Mouse (Mus musculus): ENCODE results near the gene Kcna4. TPM values are rescaled to one million over a fixed set of nuclear protein-coding genes. Genes with fewer than 3 reads are reported as not detected.

Kcna4 gene
- polyA plus RNA-seq (2014; fragmentation: Nextera tagmentation; extraction: Ambion mirVana), result 0.17 TPM in 1 of 2 replicates, not detected in the other

- WGBS, result 4% methylated on average over 24 of the region's 24 CpGs
- Histone ChIP-seq H3K4me2 (peak within 1 kb of the TSS; percentile 66), H3K9me3 (ENCODE audit: control insufficient read depth, low read length) (no peaks in the 10 kb centered on the region), H3K4me3 (ENCODE audit: low read depth, low read length) (peak within 1 kb of the TSS; percentile 32), H3K4me1 (replicated peaks; ENCODE audit: control insufficient read depth, insufficient read depth, low read length) (no peaks in the 10 kb centered on the region), H3K36me3 (ENCODE audit: control insufficient read depth, insufficient read depth, low read length) (no peaks in the 10 kb centered on the region), H3K9ac (ENCODE audit: low read depth, low read length) (no peak within 1 kb of the TSS), H3K27me3 (replicated peaks; ENCODE audit: control insufficient read depth, insufficient read depth, low read length) (peaks cover 11% of the 10 kb centered on the region), H3K27ac (ENCODE audit: low read depth, low read length) (no peak within 1 kb of the TSS)
- DNase-seq (ENCODE audit: low spot score) (peak; percentile 61), ATAC-seq (replicated peaks; ENCODE audit: low FRiP score) (peak; percentile 85)
These were observed at the start of gene Kcna4 for GRCm38 (mm10) chr2:107289990-107290696. Gene Kcna4 (plus strand): TSS chr2:107290639.

GRCm38 (mm10) chr2:107258091-107258490 is 32.3 kb upstream of the Kcna4 start:
- Histone ChIP-seq H3K36me3 (ENCODE audit: control insufficient read depth, insufficient read depth, low read length) (no peaks in the 10 kb centered on the region), H3K9me3 (ENCODE audit: control insufficient read depth, low read length) (no peaks in the 10 kb centered on the region), H3K27ac (ENCODE audit: low read depth, low read length) (no peak overlapping the region), H3K4me2 (no peak overlapping the region), H3K4me1 (replicated peaks; ENCODE audit: control insufficient read depth, insufficient read depth, low read length) (no peaks in the 10 kb centered on the region), H3K27me3 (replicated peaks; ENCODE audit: control insufficient read depth, insufficient read depth, low read length) (no peaks in the 10 kb centered on the region), H3K4me3 (ENCODE audit: low read depth, low read length) (no peak overlapping the region), H3K9ac (ENCODE audit: low read depth, low read length) (no peak overlapping the region)
- ATAC-seq (replicated peaks; ENCODE audit: low FRiP score) (no peak), DNase-seq (ENCODE audit: low spot score) (no peak)
- 69% methylated on average over 3 of the region's 3 CpGs for WGBS

- H3K27ac ChIP-seq (ENCODE audit: low read depth, low read length), result no peak overlapping the region
- H3K9ac ChIP-seq (ENCODE audit: low read depth, low read length), result no peak overlapping the region
- H3K36me3 ChIP-seq (ENCODE audit: control insufficient read depth, insufficient read depth, low read length), result no peaks in the 10 kb centered on the region
- WGBS, result 65% methylated on average over 2 of the region's 2 CpGs
- no peak for ATAC-seq (replicated peaks; ENCODE audit: low FRiP score)
- H3K4me2 ChIP-seq, result no peak overlapping the region
- no peaks in the 10 kb centered on the region for H3K27me3 ChIP-seq (replicated peaks; ENCODE audit: control insufficient read depth, insufficient read depth, low read length)
- H3K4me1 ChIP-seq (replicated peaks; ENCODE audit: control insufficient read depth, insufficient read depth, low read length), result no peaks in the 10 kb centered on the region
- H3K4me3 ChIP-seq (ENCODE audit: low read depth, low read length), result no peak overlapping the region
- H3K9me3 ChIP-seq (ENCODE audit: control insufficient read depth, low read length), result no peaks in the 10 kb centered on the region
- DNase-seq (ENCODE audit: low spot score), result no peak
These were observed 24.2 kb upstream of the Kcna4 start for GRCm38 (mm10) chr2:107266251-107266650.

DNA sequence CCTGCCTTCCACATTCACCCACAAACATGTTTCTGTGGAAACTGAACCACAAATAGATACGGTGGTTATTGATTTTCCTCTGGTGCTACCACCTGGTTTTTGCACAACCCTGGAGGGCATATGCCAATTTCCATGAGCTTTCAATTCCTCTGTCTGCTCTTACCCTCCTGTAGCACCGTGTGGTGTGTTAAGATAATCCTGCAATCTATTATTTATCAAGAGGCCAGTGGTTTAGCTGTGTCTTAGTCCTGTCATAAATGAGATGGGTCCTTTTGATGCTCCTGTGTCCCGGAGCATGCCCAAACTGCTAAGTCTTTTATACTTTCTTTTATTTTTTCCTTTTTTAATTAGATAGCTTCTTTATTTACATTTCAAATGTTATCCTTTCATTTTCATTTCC is 20.4 kb upstream of the Kcna4 start:
- no peak overlapping the region for H3K27ac ChIP-seq (ENCODE audit: low read depth, low read length)
- 68% methylated on average over 3 of the region's 3 CpGs for WGBS
- H3K4me1 ChIP-seq (replicated peaks; ENCODE audit: control insufficient read depth, insufficient read depth, low read length), result no peaks in the 10 kb centered on the region

DNA sequence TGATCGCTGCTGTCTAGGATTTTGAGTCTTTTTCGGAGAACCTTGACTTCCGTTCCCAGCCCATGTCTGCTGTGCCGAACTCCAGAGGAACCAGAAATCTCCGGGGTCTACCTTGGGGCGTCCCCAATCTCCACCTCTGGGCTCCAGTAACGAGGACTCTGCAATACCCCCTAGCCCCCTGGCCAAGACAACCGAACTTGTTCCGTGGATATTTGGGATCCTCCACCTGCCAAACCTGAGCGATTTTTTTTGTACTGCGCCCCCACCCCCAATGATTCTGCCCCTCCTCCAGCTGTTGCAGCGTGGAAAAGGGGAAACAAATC is 219 bp downstream of the Kcna4 start:
- Histone ChIP-seq H3K4me2 (peak overlapping the region; percentile 66), H3K4me1 (replicated peaks; ENCODE audit: control insufficient read depth, insufficient read depth, low read length) (no peaks in the 10 kb centered on the region), H3K9me3 (ENCODE audit: control insufficient read depth, low read length) (no peaks in the 10 kb centered on the region), H3K27ac (ENCODE audit: low read depth, low read length) (no peak overlapping the region), H3K27me3 (replicated peaks; ENCODE audit: control insufficient read depth, insufficient read depth, low read length) (peaks cover 11% of the 10 kb centered on the region), H3K9ac (ENCODE audit: low read depth, low read length) (no peak overlapping the region), H3K36me3 (ENCODE audit: control insufficient read depth, insufficient read depth, low read length) (no peaks in the 10 kb centered on the region), H3K4me3 (ENCODE audit: low read depth, low read length) (peak overlapping the region; percentile 32)
- no peak for DNase-seq (ENCODE audit: low spot score)
- ATAC-seq (replicated peaks; ENCODE audit: low FRiP score), result peak; percentile 39
- 2% methylated on average over 12 of the region's 12 CpGs for WGBS

More for the DNA sequence above, 20.4 kb upstream of the Kcna4 start:
- Histone ChIP-seq H3K9ac (ENCODE audit: low read depth, low read length) (no peak overlapping the region), H3K9me3 (ENCODE audit: control insufficient read depth, low read length) (no peaks in the 10 kb centered on the region), H3K27me3 (replicated peaks; ENCODE audit: control insufficient read depth, insufficient read depth, low read length) (no peaks in the 10 kb centered on the region), H3K36me3 (ENCODE audit: control insufficient read depth, insufficient read depth, low read length) (no peaks in the 10 kb centered on the region), H3K4me3 (ENCODE audit: low read depth, low read length) (no peak overlapping the region), H3K4me2 (no peak overlapping the region)
- ATAC-seq (replicated peaks; ENCODE audit: low FRiP score) (no peak), DNase-seq (ENCODE audit: low spot score) (no peak)

- Histone ChIP-seq H3K27ac (ENCODE audit: low read depth, low read length) (no peak overlapping the region), H3K4me1 (replicated peaks; ENCODE audit: control insufficient read depth, insufficient read depth, low read length) (no peaks in the 10 kb centered on the region), H3K9me3 (ENCODE audit: control insufficient read depth, low read length) (no peaks in the 10 kb centered on the region), H3K27me3 (replicated peaks; ENCODE audit: control insufficient read depth, insufficient read depth, low read length) (peaks cover 11% of the 10 kb centered on the region), H3K4me2 (peak overlapping the region; percentile 66; the same call in 1 of the 2 replicates), H3K9ac (ENCODE audit: low read depth, low read length) (no peak overlapping the region), H3K4me3 (ENCODE audit: low read depth, low read length) (peak overlapping the region; percentile 32), H3K36me3 (ENCODE audit: control insufficient read depth, insufficient read depth, low read length) (no peaks in the 10 kb centered on the region)
- DNase-seq (ENCODE audit: low spot score) (no peak), ATAC-seq (replicated peaks; ENCODE audit: low FRiP score) (no peak)
- 8% methylated on average over 16 of the region's 16 CpGs for WGBS
These were observed 703 bp downstream of the Kcna4 start for GRCm38 (mm10) chr2:107291142-107291541.

DNA sequence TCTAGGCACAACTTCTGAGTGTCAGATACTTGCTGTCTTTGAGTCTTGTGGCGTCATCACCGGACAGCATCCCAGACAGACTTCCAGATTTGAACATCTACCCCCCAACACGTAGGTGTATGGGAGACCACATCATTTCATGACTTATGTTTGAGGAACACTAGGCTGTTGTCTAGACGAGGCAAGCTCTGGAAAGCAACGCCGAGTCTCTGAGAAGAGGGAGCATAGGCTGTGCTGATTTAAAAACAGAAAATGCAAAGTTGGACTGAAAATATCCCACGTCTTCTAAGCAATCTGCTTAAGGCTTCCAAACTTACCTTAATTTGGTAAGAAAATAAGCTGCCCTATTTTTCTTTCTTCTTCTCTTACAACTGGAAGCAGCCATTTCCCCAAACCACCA is 4.1 kb downstream of the Kcna4 start:
- H3K4me2 ChIP-seq, result no peak overlapping the region
- no peaks in the 10 kb centered on the region for H3K9me3 ChIP-seq (ENCODE audit: control insufficient read depth, low read length)
- DNase-seq (ENCODE audit: low spot score), result no peak
- H3K4me3 ChIP-seq (ENCODE audit: low read depth, low read length), result no peak overlapping the region
- no peaks in the 10 kb centered on the region for H3K36me3 ChIP-seq (ENCODE audit: control insufficient read depth, insufficient read depth, low read length)
- peaks cover 11% of the 10 kb centered on the region for H3K27me3 ChIP-seq (replicated peaks; ENCODE audit: control insufficient read depth, insufficient read depth, low read length)
- H3K27ac ChIP-seq (ENCODE audit: low read depth, low read length), result no peak overlapping the region
- ATAC-seq (replicated peaks; ENCODE audit: low FRiP score), result no peak
- H3K4me1 ChIP-seq (replicated peaks; ENCODE audit: control insufficient read depth, insufficient read depth, low read length), result no peaks in the 10 kb centered on the region
- WGBS, result 88% methylated on average over 7 of the region's 7 CpGs
- H3K9ac ChIP-seq (ENCODE audit: low read depth, low read length), result no peak overlapping the region

- no peaks in the 10 kb centered on the region for H3K9me3 ChIP-seq (ENCODE audit: control insufficient read depth, low read length)
- ATAC-seq (replicated peaks; ENCODE audit: low FRiP score) (no peak), DNase-seq (ENCODE audit: low spot score) (no peak)
- no peaks in the 10 kb centered on the region for H3K27me3 ChIP-seq (replicated peaks; ENCODE audit: control insufficient read depth, insufficient read depth, low read length)
- H3K9ac ChIP-seq (ENCODE audit: low read depth, low read length), result no peak overlapping the region
- no peaks in the 10 kb centered on the region for H3K36me3 ChIP-seq (ENCODE audit: control insufficient read depth, insufficient read depth, low read length)
- H3K27ac ChIP-seq (ENCODE audit: low read depth, low read length), result no peak overlapping the region
- H3K4me1 ChIP-seq (replicated peaks; ENCODE audit: control insufficient read depth, insufficient read depth, low read length), result no peaks in the 10 kb centered on the region
- 82% methylated on average over 4 of the region's 4 CpGs for WGBS
- no peak overlapping the region for H3K4me3 ChIP-seq (ENCODE audit: low read depth, low read length)
- no peak overlapping the region for H3K4me2 ChIP-seq
These were observed 11.4 kb downstream of the Kcna4 start for GRCm38 (mm10) chr2:107301886-107302285.

GRCm38 (mm10) chr2:107304707-107305106 is 14.3 kb downstream of the Kcna4 start:
- no peaks in the 10 kb centered on the region for H3K36me3 ChIP-seq (ENCODE audit: control insufficient read depth, insufficient read depth, low read length)
- no peak overlapping the region for H3K27ac ChIP-seq (ENCODE audit: low read depth, low read length)
- H3K9ac ChIP-seq (ENCODE audit: low read depth, low read length), result no peak overlapping the region
- H3K4me3 ChIP-seq (ENCODE audit: low read depth, low read length), result no peak overlapping the region
- no peaks in the 10 kb centered on the region for H3K9me3 ChIP-seq (ENCODE audit: control insufficient read depth, low read length)
- no peak for DNase-seq (ENCODE audit: low spot score)
- H3K4me2 ChIP-seq, result no peak overlapping the region
- H3K27me3 ChIP-seq (replicated peaks; ENCODE audit: control insufficient read depth, insufficient read depth, low read length), result no peaks in the 10 kb centered on the region
- H3K4me1 ChIP-seq (replicated peaks; ENCODE audit: control insufficient read depth, insufficient read depth, low read length), result no peaks in the 10 kb centered on the region
- WGBS, result 79% methylated on average over 3 of the region's 3 CpGs
- ATAC-seq (replicated peaks; ENCODE audit: low FRiP score), result no peak

All from liver, embryonic 11.5 days (tissue).